Comparison of ENCODE assay signal across 1 mouse cellular context in genomic region chr6:29278513-29279267, GRCm38 (mm10).
TF ChIP-seq lines count a peak whose summit lies in the region.

No protein-coding gene starts in this region.

TF ChIP-seq in CH12.LX, 34 proteins besides CTCF, POLR2A, EP300 and RAD21 (continued from another document):
- TF ChIP-seq BHLHE40 (IDR thresholded peaks at IDR 0.05; ENCODE audit: low read depth, low read length) (0 out of 2 replicates have a peak, but pooled peaks have one; percentile 41), SIN3A (IDR thresholded peaks at IDR 0.05; ENCODE audit: low read length) (peak; percentile 51; the same call in 1 of the 2 replicates), USF1 (IDR thresholded peaks at IDR 0.05; ENCODE audit: low read depth, low read length) (no peak)
TF ChIP-seq in CH12.LX: peak in this region for 4.
